Mouse (Mus musculus) ES-E14 (cell line): Measurements from ENCODE around the gene Gsc. TPM values are rescaled to one million over a fixed set of nuclear protein-coding genes. Genes with fewer than 3 reads are reported as not detected.

Experiments used
- DNase-seq: peaks from one replicate; pipeline ENCODE4 v3.0.0-alpha.2; 2013; ENCODE audit warnings: low read depth, low spot score
- H3K27ac ChIP-seq: 2 replicates; pipeline ENCODE4 v1.5.1; 2012; ENCODE audit warnings: low read depth, mild to moderate bottlenecking, low read length, moderate library complexity, mixed read lengths; ENCODE audit not compliant: poor library complexity, insufficient read depth, severe bottlenecking
- H3K36me3 ChIP-seq: 2 replicates; pipeline ENCODE4 v1.6.1; 2012; ENCODE audit warnings: mild to moderate bottlenecking, low read length, moderate library complexity, mixed read lengths; ENCODE audit not compliant: control insufficient read depth, poor library complexity, insufficient read depth, severe bottlenecking
- H3K4me1 ChIP-seq, 2 experiments: fragments of 150-350 bp in 1 of 2; sonication (generic) in 1 of 2; 2 replicates each; pipeline ENCODE4 v1.6.1; 2012; ENCODE audit warnings: low read length in 2 of 2, mild to moderate bottlenecking in 1 of 2, mixed read lengths in 1 of 2; ENCODE audit not compliant: control insufficient read depth in 2 of 2, insufficient read depth in 2 of 2, poor library complexity in 1 of 2
- H3K4me3 ChIP-seq, 2 experiments: fragments of 150-350 bp in 1 of 2; sonication (generic) in 1 of 2; 2 replicates each; pipeline ENCODE4 v1.5.1; 2012; ENCODE audit warnings: low read length in 2 of 2, low read depth in 1 of 2, mild to moderate bottlenecking in 1 of 2, mixed read lengths in 1 of 2; ENCODE audit not compliant: insufficient read depth in 1 of 2, poor library complexity in 1 of 2, severe bottlenecking in 1 of 2
- H3K9ac ChIP-seq: 2 replicates; pipeline ENCODE4 v1.6.1; 2012; ENCODE audit warnings: low read depth, mild to moderate bottlenecking, low read length, mixed read lengths; ENCODE audit not compliant: poor library complexity, insufficient read depth, severe bottlenecking
- H3K9me3 ChIP-seq: fragments of 150-350 bp; sonication (generic); 2 replicates; pipeline ENCODE4 v1.6.1; 2012; ENCODE audit warnings: low read depth, mild to moderate bottlenecking, low read length; ENCODE audit not compliant: control insufficient read depth, insufficient read depth
- CHD2 ChIP-seq: IDR thresholded peaks from 2 replicates; pipeline ENCODE4 v1.6.1; 2014; ENCODE audit warnings: mild to moderate bottlenecking, low read depth, low read length, inconsistent platforms
- HCFC1 ChIP-seq: IDR thresholded peaks from 2 replicates; pipeline ENCODE4 v1.6.1; 2012; ENCODE audit warnings: low read length, inconsistent platforms, borderline replicate concordance; ENCODE audit not compliant: insufficient read depth
- MAFK ChIP-seq: IDR thresholded peaks from 2 replicates; pipeline ENCODE4 v1.6.1; 2014; ENCODE audit warnings: mild to moderate bottlenecking, low read depth, low read length, inconsistent platforms; ENCODE audit not compliant: insufficient read depth
- ZC3H11A ChIP-seq: IDR thresholded peaks from 2 replicates; pipeline ENCODE4 v1.6.1; 2012; ENCODE audit warnings: low read depth, mild to moderate bottlenecking, inconsistent platforms, low read length, borderline replicate concordance
- ZNF384 ChIP-seq: IDR thresholded peaks from 2 replicates; pipeline ENCODE4 v1.6.1; 2012; ENCODE audit warnings: low read depth, low read length, inconsistent platforms
- in situ Hi-C, 2 experiments: fragments of 600-800 bp; cut with MboI; formaldehyde crosslinking; loops; one replicate each; pipeline ENCODE4 v1.15.1; 2025; ENCODE audit warnings: low sequenced_read_pairs in 2 of 2, inconsistent platforms in 1 of 2; ENCODE audit not compliant: unreplicated experiment in 2 of 2
- total RNA-seq: library from RNA; depleted of rRNA; stranded (reverse); fragments of 300-350 nt; gene quantifications from 2 replicates; pipeline ENCODE4 v1.2.3, GENCODE M21; 2012; rRNA removed

Gsc gene
- total RNA-seq, 1 experiment = 0.54 TPM

DNA sequence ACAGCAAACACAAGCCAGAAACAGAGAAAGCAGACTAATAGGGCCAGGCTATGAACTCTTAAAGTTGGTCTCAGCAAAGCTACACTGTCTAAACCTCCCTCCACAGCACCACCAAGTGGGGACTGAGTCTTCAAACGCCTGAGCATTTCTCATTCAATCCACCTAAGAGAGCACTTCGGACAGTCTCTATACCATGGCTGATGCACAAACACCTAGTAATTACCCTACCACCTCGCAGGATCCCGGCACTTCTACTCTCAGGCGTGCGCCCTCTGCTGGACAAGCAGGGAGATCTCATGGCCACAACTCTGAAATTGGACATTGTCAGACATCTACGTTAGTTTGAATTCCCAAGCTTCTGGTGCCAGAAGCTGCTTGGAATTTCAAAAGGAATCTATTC lies 46.2 kb downstream of the Gsc start:
- H3K27ac ChIP-seq = no peak overlapping the region
- H3K9me3 ChIP-seq = no peaks in the 10 kb centered on the region
- TF ChIP-seq MAFK = no peak
- peak; percentile 42; the same call in 1 of the 2 replicates for TF ChIP-seq ZC3H11A
- H3K36me3 ChIP-seq = no peaks in the 10 kb centered on the region
- in situ Hi-C loops = no loop called here
- H3K9ac ChIP-seq = no peak overlapping the region
- peak; percentile 73 for DNase-seq
- no peaks in the 10 kb centered on the region for H3K4me1 ChIP-seq
- no peak overlapping the region for H3K4me3 ChIP-seq

DNA sequence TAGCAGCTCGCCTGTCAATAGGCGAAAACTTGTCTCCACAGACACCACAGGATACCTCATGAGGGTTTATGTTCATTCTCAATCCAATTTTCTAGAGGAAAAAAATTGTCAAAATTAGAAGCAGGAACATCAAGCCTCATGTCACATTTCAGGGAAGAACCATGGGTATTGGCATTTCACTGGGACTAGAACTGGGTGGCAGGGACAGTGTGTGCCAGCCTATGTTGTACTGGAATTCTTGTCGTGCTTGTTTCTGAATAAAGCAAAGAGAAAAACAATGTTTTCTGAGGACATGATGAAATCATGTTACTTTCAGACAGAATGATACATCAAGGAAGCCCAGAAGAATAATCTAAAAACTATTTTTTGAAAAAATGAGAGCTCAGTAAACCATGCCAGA lies 47.5 kb downstream of the Gsc start:
- Histone ChIP-seq H3K4me1 (no peaks in the 10 kb centered on the region), H3K4me3 (no peak overlapping the region), H3K27ac (no peak overlapping the region), H3K9me3 (no peaks in the 10 kb centered on the region), H3K36me3 (no peaks in the 10 kb centered on the region), H3K9ac (no peak overlapping the region)
- DNase-seq = no peak
- in situ Hi-C loops = no loop called here
- TF ChIP-seq ZC3H11A (no peak), CHD2 (no peak), MAFK (no peak), ZNF384 (no peak), HCFC1 (no peak)

DNA sequence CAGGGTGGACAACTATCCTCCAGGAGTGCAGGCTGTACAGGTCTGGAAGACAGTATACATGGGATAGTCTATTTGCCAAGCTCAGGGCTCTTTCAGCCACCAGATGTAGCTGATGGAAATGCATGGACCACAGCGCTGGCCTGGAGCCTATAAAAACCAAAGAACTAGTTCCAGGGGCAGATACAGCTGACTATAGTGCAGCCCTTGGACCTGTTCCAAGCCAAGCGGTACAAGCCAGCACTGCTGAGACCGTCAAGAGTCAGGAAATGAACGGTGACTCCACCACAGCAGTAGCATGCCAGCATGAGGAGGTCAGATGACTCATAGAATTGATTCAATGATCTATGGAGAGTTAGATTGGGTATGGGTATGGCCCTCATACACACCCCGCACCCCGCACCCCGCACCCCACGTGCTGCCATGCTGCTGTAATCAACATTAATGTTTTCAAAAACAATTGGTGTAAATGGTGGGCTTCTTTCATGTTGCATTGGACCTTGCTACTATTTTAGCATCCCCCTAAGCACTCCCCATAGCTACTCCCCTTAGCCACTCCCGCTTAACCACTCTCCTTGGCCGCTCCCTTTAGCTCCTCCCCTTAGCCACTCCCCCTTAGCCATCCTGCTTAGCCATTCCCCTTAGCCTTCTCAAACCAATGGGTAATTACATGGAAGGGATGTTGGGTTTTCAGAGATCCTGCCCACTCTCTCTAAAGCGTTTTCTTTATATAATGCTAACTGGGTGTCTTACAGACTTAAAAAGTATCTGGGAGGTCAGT lies 50.3 kb downstream of the Gsc start:
- H3K4me1 ChIP-seq = peaks cover 0 to 5% of the 10 kb centered on the region in 2 experiments; a peak in 1 of 4 replicates
- H3K27ac ChIP-seq = no peak overlapping the region
- in situ Hi-C loops = loop anchor here in 1 of 2 experiments (25.0 kb wide), 1 partner anchor 211 kb away; the partner anchor contains the start of gene Serpina3f
- no peaks in the 10 kb centered on the region for H3K9me3 ChIP-seq
- H3K9ac ChIP-seq = no peak overlapping the region
- DNase-seq = no peak
- TF ChIP-seq CHD2 (no peak), ZC3H11A (no peak), ZNF384 (no peak), HCFC1 (no peak), MAFK (no peak)
- no peaks in the 10 kb centered on the region for H3K36me3 ChIP-seq
- H3K4me3 ChIP-seq = no peak overlapping the region

Other genes with a start within 250 kb of the Gsc start
- 0.27 TPM in 1 of 2 replicates, not detected in the other for gene Serpina3g, start 237.1 kb downstream of the Gsc start, total RNA-seq
- 1.4 and 2.4 TPM in 2 replicates for gene Serpina3i, start 210.2 kb downstream of the Gsc start, total RNA-seq
- gene Serpina3j, start 158.8 kb downstream of the Gsc start, total RNA-seq = not detected in 2 replicates
- 0.27 TPM in 1 of 2 replicates, not detected in the other for gene Serpina3k, start 134.8 kb downstream of the Gsc start, total RNA-seq
- gene Serpina3m, start 134.8 kb downstream of the Gsc start, total RNA-seq = 0.42 and 5.5 TPM in 2 replicates
- 0.16 and 0.58 TPM in 2 replicates for gene Serpina3n, start 66.6 kb downstream of the Gsc start, total RNA-seq